Mouse (Mus musculus): ENCODE results near the gene Mettl26.
A peak's percentile ranks its signal among the peaks of the same experiment; 100 is the strongest.
"Not testable (repeated sequence)": the region's sequence is repeated elsewhere in the genome, so short reads cannot be mapped to it uniquely, and the experiment has no call there.

Mettl26 gene

DNA sequence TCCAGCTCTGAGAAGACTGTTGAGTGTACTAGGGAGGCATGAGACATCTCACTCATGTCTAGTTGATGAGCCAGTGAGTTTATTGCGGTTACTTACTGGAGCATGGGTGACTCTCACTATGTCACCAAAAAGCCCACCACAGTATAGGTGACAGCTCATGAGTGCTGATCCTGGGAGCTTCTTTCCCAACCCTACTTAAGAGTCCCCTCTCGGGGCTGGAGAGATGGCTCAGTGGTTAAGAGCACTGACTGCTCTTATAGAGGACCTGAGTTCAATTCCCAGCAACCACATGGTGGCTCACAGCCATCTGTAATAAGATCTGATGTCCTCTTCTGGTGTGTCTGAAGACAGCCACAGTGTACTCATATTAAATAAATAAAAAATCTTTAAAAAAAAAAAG is 4.9 kb upstream of the Mettl26 start:
- no peak for DNase-seq

- DNase-seq: not testable (repeated sequence)
Observed at GRCm38 (mm10) chr17:25871566-25871965, 3.3 kb upstream of the Mettl26 start.

DNA sequence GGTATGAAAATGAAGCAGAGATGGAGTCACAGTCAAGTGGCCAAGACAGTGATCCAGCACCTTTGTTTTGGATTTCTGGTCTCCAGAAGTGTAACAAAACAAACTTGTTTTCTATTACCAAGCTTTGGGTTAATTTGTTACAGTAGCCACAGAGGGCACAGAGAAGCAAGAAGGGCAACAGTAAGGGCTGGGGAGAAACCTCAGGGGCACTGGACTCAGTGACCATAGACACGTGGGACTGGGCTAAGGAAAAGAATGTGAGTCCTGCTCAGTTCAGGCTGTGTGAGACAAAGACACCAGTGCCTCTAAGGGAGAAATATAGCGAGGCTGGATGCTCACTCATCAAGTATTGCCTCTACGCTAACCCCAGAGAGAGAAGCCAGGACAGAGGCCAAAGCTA is 2.2 kb upstream of the Mettl26 start:
- DNase-seq: no peak

DNA sequence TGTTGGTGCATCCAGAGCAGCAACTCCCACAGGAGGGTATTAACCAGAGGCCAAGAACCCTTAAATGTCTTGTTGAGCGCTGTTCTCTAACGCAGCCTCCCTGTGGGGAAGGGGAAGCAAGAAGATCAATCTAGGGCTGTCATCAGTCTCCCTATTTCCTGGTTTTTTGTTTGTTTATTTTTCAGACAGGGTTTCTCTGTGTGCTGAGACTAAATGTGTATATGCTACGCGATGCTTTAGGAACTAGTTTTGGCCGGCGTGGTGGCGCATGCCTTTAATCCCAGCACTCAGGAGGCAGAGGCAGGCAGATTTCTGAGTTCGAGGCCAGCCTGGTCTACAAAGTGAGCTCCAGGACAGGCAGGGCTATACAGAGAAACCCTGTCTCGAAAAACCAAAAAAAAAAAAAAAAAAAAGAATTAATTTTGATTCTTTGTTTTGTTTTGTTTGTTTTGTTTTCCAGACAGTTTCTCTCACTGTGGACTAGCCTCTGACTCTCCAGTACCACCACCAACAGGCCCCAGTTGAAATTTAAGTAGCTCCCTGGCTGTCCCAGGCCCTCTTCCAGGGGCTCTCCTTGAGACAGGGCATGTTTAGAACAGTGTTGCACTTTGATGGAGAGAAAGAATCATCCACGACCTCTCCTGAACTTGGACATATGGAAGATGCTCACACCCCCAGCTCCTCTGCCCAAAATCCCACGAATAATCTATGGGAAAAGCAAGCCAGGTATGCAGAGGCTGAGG is 1.3 kb upstream of the Mettl26 start:
- DNase-seq: no peak

- no peak for DNase-seq
Observed at GRCm38 (mm10) chr17:25874148-25874720, 640 bp upstream of the Mettl26 start.

DNA sequence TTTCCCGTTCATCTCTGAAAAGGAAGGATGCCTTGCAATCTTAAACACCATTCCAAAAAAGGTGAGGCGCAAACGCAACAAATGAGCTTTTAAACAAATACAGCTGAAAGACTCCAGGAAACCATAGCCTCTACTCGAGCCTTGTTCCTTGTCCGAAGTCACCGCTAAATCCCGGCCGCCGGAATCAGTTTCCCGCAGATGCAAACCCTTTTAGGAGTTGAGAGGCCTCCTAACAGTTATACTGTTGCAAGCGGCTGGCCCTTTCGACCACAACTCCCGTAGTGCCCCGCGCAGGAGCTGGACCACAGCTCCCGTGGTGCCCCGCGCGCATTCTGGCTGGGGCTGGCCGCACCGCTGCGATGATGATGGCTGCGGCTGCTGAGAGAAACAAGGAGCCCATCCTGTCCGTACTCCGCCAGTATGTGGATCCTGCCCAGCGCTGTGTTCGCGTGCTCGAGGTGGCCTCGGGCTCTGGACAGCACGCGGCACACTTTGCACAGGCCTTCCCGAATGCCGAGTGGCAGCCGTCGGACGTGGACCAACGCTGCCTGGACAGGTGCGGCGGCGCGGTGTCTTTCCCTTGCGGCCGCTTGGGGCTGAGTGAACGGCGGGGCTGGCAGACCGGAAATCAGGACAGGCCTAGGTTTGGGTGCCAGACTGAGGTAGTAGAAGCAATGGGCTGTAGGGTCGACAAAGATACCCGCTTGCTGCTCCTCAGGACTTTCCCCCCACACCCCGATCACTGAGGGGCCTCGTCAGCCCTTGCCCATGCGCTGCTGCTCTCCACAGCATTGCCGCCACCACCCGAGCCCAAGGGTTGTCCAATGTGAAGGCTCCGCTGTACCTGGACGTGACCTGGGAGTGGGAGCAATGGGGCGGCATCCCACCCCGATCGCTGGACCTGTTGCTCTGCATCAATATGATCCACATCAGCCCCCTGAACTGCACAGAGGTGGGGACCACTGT is 580 bp downstream of the Mettl26 start:
- peak; percentile 93 for DNase-seq

- DNase-seq: no peak
Observed at GRCm38 (mm10) chr17:25876347-25876915, 1.6 kb downstream of the Mettl26 start.

DNA sequence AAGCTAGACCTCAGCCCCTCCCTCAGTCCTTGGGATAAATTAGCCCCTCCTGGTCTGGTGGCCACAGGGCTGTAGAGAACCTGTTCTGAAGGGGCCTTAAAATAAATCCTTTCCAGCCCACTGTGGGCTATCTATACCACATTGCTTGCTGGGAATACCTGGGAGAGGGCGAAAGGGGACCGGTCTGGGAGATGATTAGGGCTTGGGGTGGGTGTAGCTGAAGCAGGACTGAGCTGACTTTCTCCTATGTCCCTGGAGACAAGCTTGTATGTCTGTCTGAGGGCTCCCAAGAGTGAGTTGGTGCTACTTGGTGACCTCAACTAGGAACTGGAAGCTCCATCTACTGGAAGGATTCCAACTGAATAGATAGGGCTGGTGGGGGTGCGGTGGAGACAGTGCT is 2.2 kb downstream of the Mettl26 start:
- no peak for DNase-seq

- no peak for DNase-seq
Observed at GRCm38 (mm10) chr17:25877741-25878610, 3.1 kb downstream of the Mettl26 start.

- DNase-seq: no peak
Observed at GRCm38 (mm10) chr17:25878611-25879180, 3.8 kb downstream of the Mettl26 start.

GRCm38 (mm10) chr17:25879261-25879660 is 4.4 kb downstream of the Mettl26 start:
- DNase-seq: no peak

- no peak for DNase-seq
Observed at GRCm38 (mm10) chr17:25879750-25880149, 4.9 kb downstream of the Mettl26 start.

DNA sequence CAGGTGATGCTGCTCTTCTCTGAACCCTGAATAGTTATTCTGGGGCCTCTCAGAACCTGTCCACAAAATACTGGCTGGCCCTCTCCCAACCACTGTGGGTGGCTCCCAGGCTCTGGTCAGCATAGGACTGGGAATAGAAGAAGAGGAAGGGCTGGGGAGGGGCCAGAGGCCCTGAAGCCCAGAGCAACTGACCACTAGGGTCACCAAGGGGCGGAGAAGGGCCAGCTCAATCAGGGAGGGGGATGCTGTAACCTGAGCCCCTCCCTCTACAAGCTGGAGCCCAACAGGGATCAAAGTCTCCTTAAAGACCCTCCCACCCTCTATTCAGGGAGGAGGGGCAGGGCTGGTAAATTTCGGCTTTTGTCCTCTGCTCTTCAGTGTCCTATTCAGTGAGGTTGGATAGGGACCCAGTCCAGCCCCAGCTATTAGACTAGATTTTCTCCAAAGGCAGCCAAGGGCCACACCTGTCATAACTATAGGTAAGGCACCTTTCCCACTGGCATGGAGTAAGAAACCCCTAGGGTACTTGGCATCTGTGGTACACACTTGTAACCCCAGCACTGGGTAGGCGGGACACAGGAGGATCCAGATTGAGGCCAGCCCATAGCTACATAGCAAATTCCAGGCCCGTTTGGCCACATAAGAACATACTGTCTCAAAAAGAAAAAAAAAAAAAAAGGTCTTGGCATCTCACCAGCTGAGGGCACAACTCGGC is 5.5 kb downstream of the Mettl26 start, which contains the start of gene Wfikkn1:
TSS of gene Wfikkn1 (minus strand) at position 663 of the 715 bp plus-strand sequence.
- DNase-seq: no peak

- no peak for DNase-seq
Observed at GRCm38 (mm10) chr17:25880913-25881641, 6.2 kb downstream of the Mettl26 start.

DNA sequence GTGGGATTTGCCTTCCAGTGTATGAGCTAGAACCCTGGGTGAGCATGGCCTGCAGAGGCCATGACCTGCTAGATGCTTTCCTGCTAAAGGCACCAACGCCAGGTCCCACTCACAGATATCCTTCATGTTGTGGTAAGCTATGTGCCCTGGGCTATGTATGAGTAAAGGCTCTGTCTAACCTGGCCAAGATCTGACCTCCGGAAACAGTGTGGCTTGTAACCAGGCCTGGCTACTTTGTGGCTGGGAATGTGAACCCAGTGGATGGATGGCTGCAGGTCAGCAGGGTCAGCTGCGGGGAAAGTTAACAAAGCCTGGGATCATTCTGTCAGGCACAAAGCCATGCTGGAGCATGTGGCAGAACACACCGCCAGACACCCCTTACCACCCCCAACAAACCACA is 6.8 kb downstream of the Mettl26 start:
- DNase-seq: no peak

DNA sequence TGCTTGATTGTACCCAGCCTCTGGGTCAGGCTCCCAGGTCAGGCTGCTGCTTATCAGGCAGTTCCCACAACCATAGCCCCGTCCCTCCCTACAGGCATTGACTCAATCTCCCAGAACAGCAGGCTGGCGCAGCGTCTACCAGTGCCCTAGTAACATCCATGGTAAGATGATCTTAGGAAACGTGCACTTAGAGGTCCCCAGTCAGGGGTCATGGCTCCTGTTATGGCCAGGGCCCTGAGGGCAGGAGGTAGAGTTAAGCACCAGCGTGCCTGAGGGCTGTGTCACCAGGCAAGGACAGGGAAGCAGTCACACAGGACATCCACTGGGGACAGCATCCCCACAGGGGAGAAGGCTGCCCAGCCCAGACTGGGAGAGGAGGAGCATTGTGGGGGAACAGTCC is 7.4 kb downstream of the Mettl26 start:
- DNase-seq: no peak

- no peak for DNase-seq
Observed at GRCm38 (mm10) chr17:25883268-25883667, 8.4 kb downstream of the Mettl26 start.

DNA sequence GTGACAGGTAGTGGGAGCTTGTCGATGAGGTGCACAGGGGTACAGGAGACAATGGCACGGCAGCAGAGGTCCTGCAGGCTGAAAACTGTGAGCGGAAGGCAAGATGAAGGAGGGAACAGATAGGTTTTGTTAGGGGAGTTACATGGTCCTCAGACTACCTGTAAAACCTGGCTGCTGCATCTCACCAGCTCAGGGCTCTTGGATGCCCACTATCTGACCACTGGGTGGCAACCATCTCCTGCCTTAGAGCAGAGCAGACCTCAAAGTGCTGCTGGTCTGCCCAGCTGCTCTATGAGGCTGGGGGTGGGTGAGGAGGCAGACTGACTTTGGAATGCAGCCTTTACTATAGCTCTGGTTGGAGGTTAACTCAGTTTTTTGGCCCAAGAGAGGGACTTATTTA is 8.9 kb downstream of the Mettl26 start:
- DNase-seq: no peak

DNA sequence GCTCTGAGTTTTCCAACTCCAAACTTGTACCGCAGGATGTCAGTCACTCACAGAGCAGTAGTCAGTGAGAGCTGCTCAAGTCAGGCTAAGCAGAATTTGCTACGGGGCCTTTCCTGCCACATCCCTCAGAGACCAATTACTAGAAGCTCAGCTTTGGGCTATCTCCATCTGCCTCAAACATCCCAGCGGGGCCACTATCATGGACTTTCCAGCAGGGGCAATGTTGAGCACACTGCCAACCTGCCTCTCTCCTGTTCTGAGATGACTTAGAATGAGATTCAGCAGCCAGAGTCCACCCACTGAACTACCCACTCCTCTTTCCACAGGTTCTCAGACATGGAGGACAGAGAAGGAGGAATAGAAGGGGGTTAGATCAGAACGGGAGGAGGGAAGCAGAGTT is 10.8 kb downstream of the Mettl26 start:
- DNase-seq: no peak

GRCm38 (mm10) chr17:25886806-25887205 is 11.9 kb downstream of the Mettl26 start:
- no peak for DNase-seq

Data from layer of hippocampus, adult 9-11 months (tissue).